Mouse (Mus musculus) limb, embryonic 13.5 days (tissue): ENCODE measurements around the gene Sema5a. TPM values are rescaled to one million over a fixed set of nuclear protein-coding genes. Genes with fewer than 3 reads are reported as not detected.
A peak's percentile ranks its signal among the peaks of the same experiment; 100 is the strongest.

ENCODE experiments used
- ATAC-seq: fragments of 200-750 bp; cut with Nextera tagmentation; 2 replicates; pipeline ENCODE4 v1.8.0; 2017; ENCODE audit warnings: low read depth, moderate number of reproducible peaks, moderate TSS enrichment; ENCODE audit not compliant: low FRiP score
- H3K27ac ChIP-seq: fragments of 300-500 bp; sonication (generic); 2 replicates; pipeline ENCODE4 v1.5.1; 2015; ENCODE audit warnings: inconsistent platforms, mild to moderate bottlenecking, moderate library complexity
- H3K27me3 ChIP-seq: fragments of 300-500 bp; sonication (generic); 2 replicates; pipeline ENCODE4 v1.6.1; 2015; ENCODE audit warnings: mild to moderate bottlenecking, inconsistent platforms
- H3K36me3 ChIP-seq: fragments of 300-500 bp; sonication (generic); 2 replicates; pipeline ENCODE4 v1.6.1; 2015; ENCODE audit warnings: inconsistent platforms, mild to moderate bottlenecking, moderate library complexity
- H3K4me1 ChIP-seq: fragments of 300-500 bp; sonication (generic); 2 replicates; pipeline ENCODE4 v1.6.1; 2015; ENCODE audit warnings: inconsistent platforms
- H3K4me2 ChIP-seq: fragments of 300-500 bp; sonication (generic); replicated peaks from 2 replicates; pipeline ENCODE4 v1.6.1; 2015; ENCODE audit warnings: inconsistent platforms, mild to moderate bottlenecking, moderate library complexity
- H3K4me3 ChIP-seq: fragments of 300-500 bp; sonication (generic); 2 replicates; pipeline ENCODE4 v1.5.1; 2015; ENCODE audit warnings: moderate library complexity, mild to moderate bottlenecking, inconsistent platforms
- H3K9ac ChIP-seq: fragments of 300-500 bp; sonication (generic); 2 replicates; pipeline ENCODE4 v1.6.1; 2015; ENCODE audit warnings: mild to moderate bottlenecking, inconsistent platforms
- H3K9me3 ChIP-seq: fragments of 300-500 bp; sonication (generic); 2 replicates; pipeline ENCODE4 v1.6.1; 2016; ENCODE audit warnings: inconsistent platforms
- WGBS: fragments of 180-500 bp; shearing (Covaris S2); methylation state at CpG from one replicate; pipeline ENCODE4 v1.1.7; 2015; 5-methylcytosine and 5-hydroxymethylcytosine counted together
- polyA plus RNA-seq: library from polyadenylated mRNA; unstranded; fragments of >200 nt; fragmentation: Nextera tagmentation; extraction: Ambion mirVana; gene quantifications from 2 replicates; pipeline ENCODE4 v1.2.1, GENCODE M21; 2015

The Sema5a gene
- polyA plus RNA-seq, 1 experiment from 2014 or later: 42.2 TPM

- Histone ChIP-seq H3K36me3 (no peaks in the 10 kb centered on the region), H3K4me2 (no peak overlapping the region), H3K4me1 (peaks cover 15% of the 10 kb centered on the region; the same call in 1 of the 2 replicates), H3K9me3 (no peaks in the 10 kb centered on the region), H3K27ac (no peak overlapping the region), H3K4me3 (no peak overlapping the region), H3K27me3 (peaks cover 2% of the 10 kb centered on the region; the same call in 1 of the 2 replicates), H3K9ac (no peak overlapping the region)
- ATAC-seq: no peak
- WGBS: 92% methylated on average over 5 of the region's 5 CpGs
Observed at GRCm38 (mm10) chr15:32593746-32594145, 349.1 kb downstream of the Sema5a start.

- H3K36me3 ChIP-seq: peaks cover 2% of the 10 kb centered on the region; the same call in 1 of the 2 replicates
- H3K4me2 ChIP-seq: no peak overlapping the region
- H3K4me3 ChIP-seq: no peak overlapping the region
- H3K27ac ChIP-seq: no peak overlapping the region
- peaks cover 15% of the 10 kb centered on the region; the same call in 1 of the 2 replicates for H3K4me1 ChIP-seq
- ATAC-seq: no peak
- WGBS: 62% methylated on average over 6 of the region's 6 CpGs
- no peak overlapping the region for H3K9ac ChIP-seq
- H3K9me3 ChIP-seq: no peaks in the 10 kb centered on the region
- peaks cover 2% of the 10 kb centered on the region; the same call in 1 of the 2 replicates for H3K27me3 ChIP-seq
Observed at GRCm38 (mm10) chr15:32596574-32596973, 352.0 kb downstream of the Sema5a start.

GRCm38 (mm10) chr15:32597189-32597588, 352.6 kb downstream of the Sema5a start:
- Histone ChIP-seq H3K36me3 (peaks cover 3% of the 10 kb centered on the region; the same call in 1 of the 2 replicates), H3K4me3 (no peak overlapping the region), H3K27ac (no peak overlapping the region), H3K27me3 (peaks cover 2% of the 10 kb centered on the region; the same call in 1 of the 2 replicates), H3K4me2 (no peak overlapping the region), H3K9me3 (no peaks in the 10 kb centered on the region), H3K4me1 (peaks cover 15% of the 10 kb centered on the region; the same call in 1 of the 2 replicates), H3K9ac (no peak overlapping the region)
- no peak for ATAC-seq
- WGBS: 73% methylated on average over 3 of the region's 3 CpGs

- H3K27ac ChIP-seq: no peak overlapping the region
- H3K36me3 ChIP-seq: peaks cover 11% of the 10 kb centered on the region; the same call in 1 of the 2 replicates
- no peaks in the 10 kb centered on the region for H3K9me3 ChIP-seq
- no peak for ATAC-seq
- no peak overlapping the region for H3K4me3 ChIP-seq
- no peaks in the 10 kb centered on the region for H3K27me3 ChIP-seq
- peaks cover 2% of the 10 kb centered on the region; the same call in 1 of the 2 replicates for H3K4me1 ChIP-seq
- no peak overlapping the region for H3K9ac ChIP-seq
- WGBS: 89% methylated on average over 3 of the region's 3 CpGs
- H3K4me2 ChIP-seq: no peak overlapping the region
Observed at GRCm38 (mm10) chr15:32607236-32607635, 362.6 kb downstream of the Sema5a start.

GRCm38 (mm10) chr15:32610776-32611175, 366.2 kb downstream of the Sema5a start:
- no peak for ATAC-seq
- H3K9me3 ChIP-seq: no peaks in the 10 kb centered on the region
- H3K4me1 ChIP-seq: peaks cover 4% of the 10 kb centered on the region; the same call in 1 of the 2 replicates
- H3K4me3 ChIP-seq: no peak overlapping the region
- no peaks in the 10 kb centered on the region for H3K27me3 ChIP-seq
- no peak overlapping the region for H3K27ac ChIP-seq
- WGBS: 86% methylated on average over 2 of the region's 2 CpGs
- no peak overlapping the region for H3K9ac ChIP-seq
- no peak overlapping the region for H3K4me2 ChIP-seq
- peaks cover 11% of the 10 kb centered on the region; the same call in 1 of the 2 replicates for H3K36me3 ChIP-seq

- Histone ChIP-seq H3K9me3 (no peaks in the 10 kb centered on the region), H3K27me3 (no peaks in the 10 kb centered on the region), H3K4me3 (no peak overlapping the region), H3K4me2 (no peak overlapping the region), H3K9ac (no peak overlapping the region), H3K36me3 (peaks cover 11% of the 10 kb centered on the region; the same call in 1 of the 2 replicates), H3K27ac (no peak overlapping the region), H3K4me1 (peaks cover 7% of the 10 kb centered on the region; the same call in 1 of the 2 replicates)
- ATAC-seq: no peak
- WGBS: 90% methylated on average over 7 of the region's 7 CpGs
Observed at GRCm38 (mm10) chr15:32611201-32611600, 366.6 kb downstream of the Sema5a start.

GRCm38 (mm10) chr15:32613718-32614117, 369.1 kb downstream of the Sema5a start:
- Histone ChIP-seq H3K27ac (no peak overlapping the region), H3K4me1 (peaks cover 13% of the 10 kb centered on the region), H3K9ac (no peak overlapping the region), H3K4me3 (no peak overlapping the region), H3K9me3 (no peaks in the 10 kb centered on the region), H3K36me3 (peaks cover 11% of the 10 kb centered on the region; the same call in 1 of the 2 replicates), H3K4me2 (no peak overlapping the region), H3K27me3 (no peaks in the 10 kb centered on the region)
- ATAC-seq: no peak
- WGBS: 83% methylated on average over 6 of the region's 6 CpGs

- Histone ChIP-seq H3K27me3 (no peaks in the 10 kb centered on the region), H3K9me3 (no peaks in the 10 kb centered on the region), H3K4me1 (peaks cover 28% of the 10 kb centered on the region), H3K4me2 (no peak overlapping the region), H3K27ac (no peak overlapping the region), H3K36me3 (peaks cover 6% of the 10 kb centered on the region; the same call in 1 of the 2 replicates), H3K9ac (no peak overlapping the region), H3K4me3 (no peak overlapping the region)
- ATAC-seq: no peak
- 87% methylated on average over 5 of the region's 5 CpGs for WGBS
Observed at GRCm38 (mm10) chr15:32615773-32616172, 371.2 kb downstream of the Sema5a start.

GRCm38 (mm10) chr15:32619199-32619598, 374.6 kb downstream of the Sema5a start:
- no peak overlapping the region for H3K4me2 ChIP-seq
- ATAC-seq: peak; percentile 75; the same call in 1 of the 2 replicates
- H3K4me3 ChIP-seq: no peak overlapping the region
- peak overlapping the region; percentile 69; the same call in 1 of the 2 replicates for H3K27ac ChIP-seq
- WGBS: 35% methylated on average over 2 of the region's 2 CpGs
- no peak overlapping the region for H3K9ac ChIP-seq
- H3K36me3 ChIP-seq: no peaks in the 10 kb centered on the region
- H3K4me1 ChIP-seq: peaks cover 29% of the 10 kb centered on the region
- H3K9me3 ChIP-seq: no peaks in the 10 kb centered on the region
- H3K27me3 ChIP-seq: no peaks in the 10 kb centered on the region

GRCm38 (mm10) chr15:32623037-32623739, 378.6 kb downstream of the Sema5a start:
- Histone ChIP-seq H3K27ac (no peak overlapping the region), H3K4me2 (no peak overlapping the region), H3K9ac (no peak overlapping the region), H3K4me3 (no peak overlapping the region), H3K4me1 (peaks cover 23% of the 10 kb centered on the region), H3K36me3 (peaks cover 3% of the 10 kb centered on the region; the same call in 1 of the 2 replicates), H3K27me3 (no peaks in the 10 kb centered on the region), H3K9me3 (no peaks in the 10 kb centered on the region)
- ATAC-seq: no peak
- WGBS: 78% methylated on average over 12 of the region's 12 CpGs

- no peak for ATAC-seq
- peaks cover 14% of the 10 kb centered on the region for H3K4me1 ChIP-seq
- no peak overlapping the region for H3K9ac ChIP-seq
- 72% methylated on average over 4 of the region's 4 CpGs for WGBS
- no peak overlapping the region for H3K4me3 ChIP-seq
- H3K36me3 ChIP-seq: peaks cover 11% of the 10 kb centered on the region; the same call in 1 of the 2 replicates
- no peak overlapping the region for H3K4me2 ChIP-seq
- no peak overlapping the region for H3K27ac ChIP-seq
- H3K27me3 ChIP-seq: no peaks in the 10 kb centered on the region
- H3K9me3 ChIP-seq: no peaks in the 10 kb centered on the region
Observed at GRCm38 (mm10) chr15:32624106-32624505, 379.5 kb downstream of the Sema5a start.

- no peak overlapping the region for H3K9ac ChIP-seq
- H3K4me2 ChIP-seq: no peak overlapping the region
- no peak overlapping the region for H3K4me3 ChIP-seq
- WGBS: 81% methylated on average over 2 of the region's 2 CpGs
- ATAC-seq: no peak
- no peaks in the 10 kb centered on the region for H3K27me3 ChIP-seq
- H3K9me3 ChIP-seq: no peaks in the 10 kb centered on the region
- H3K27ac ChIP-seq: no peak overlapping the region
- H3K36me3 ChIP-seq: peaks cover 15% of the 10 kb centered on the region
- peaks cover 3% of the 10 kb centered on the region; the same call in 1 of the 2 replicates for H3K4me1 ChIP-seq
Observed at GRCm38 (mm10) chr15:32626031-32626430, 381.4 kb downstream of the Sema5a start.
